Mouse (Mus musculus) megakaryocyte, embryonic 14.5 days (primary cell): ENCODE results near the gene Spata13.

Source experiments
- FLI1 ChIP-seq: IDR thresholded peaks from 2 replicates; pipeline ENCODE4 v1.6.1; 2012; ENCODE audit warnings: low read length, inconsistent platforms, mixed read lengths
- GATA1 ChIP-seq: IDR thresholded peaks from 3 replicates; pipeline ENCODE4 v1.6.1; 2012; ENCODE audit warnings: mixed read lengths, low read length, inconsistent platforms, borderline replicate concordance

- TF ChIP-seq GATA1 (no peak), FLI1 (no peak)
Measured at GRCm38 (mm10) chr14:60749880-60750279, 116.1 kb downstream of the Spata13 start.
